Mouse (Mus musculus): ENCODE measurements at regions not wholly inside any gene's neighbourhood (a gene's known extent, or its start where the extent isn't known, plus 50 kb on each side); places are given as distances from the start of the nearest gene placed in this dataset.

GRCm38 (mm10) chr9:73173589-73174247 is 60.5 kb downstream of the Rsl24d1 start:
- DNase-seq (ENCODE audit: low spot score), result no peak

- DNase-seq (ENCODE audit: low spot score), result no peak
These were observed 63.4 kb downstream of the Rsl24d1 start for GRCm38 (mm10) chr9:73176645-73177044.

- DNase-seq (ENCODE audit: low spot score), result no peak
These were observed 70.1 kb downstream of the Rsl24d1 start for GRCm38 (mm10) chr9:73183356-73183755.

- no peak for DNase-seq (ENCODE audit: low spot score)
These were observed 71.7 kb downstream of the Rsl24d1 start for GRCm38 (mm10) chr9:73184908-73185307.

GRCm38 (mm10) chr9:73192271-73192785 is 79.1 kb downstream of the Rsl24d1 start:
- DNase-seq (ENCODE audit: low spot score), result no peak

- no peak for DNase-seq (ENCODE audit: low spot score)
These were observed 85.2 kb downstream of the Rsl24d1 start for GRCm38 (mm10) chr9:73198261-73199085.

- DNase-seq (ENCODE audit: low spot score), result no peak
These were observed 109.9 kb downstream of the Rsl24d1 start for GRCm38 (mm10) chr9:73223111-73223510.

- DNase-seq (ENCODE audit: low spot score), result no peak
These were observed 127.0 kb downstream of the Rsl24d1 start for GRCm38 (mm10) chr9:73240188-73240587.

- no peak for DNase-seq (ENCODE audit: low spot score)
These were observed 129.5 kb downstream of the Rsl24d1 start for GRCm38 (mm10) chr9:73242521-73243308.

GRCm38 (mm10) chr9:73244177-73244576 is 131.0 kb downstream of the Rsl24d1 start:
- DNase-seq (ENCODE audit: low spot score), result no peak

GRCm38 (mm10) chr9:73245524-73245923 is 132.3 kb downstream of the Rsl24d1 start:
- DNase-seq (ENCODE audit: low spot score), result peak; percentile 8

GRCm38 (mm10) chr9:73258171-73258570 is 144.9 kb downstream of the Rsl24d1 start:
- DNase-seq (ENCODE audit: low spot score), result no peak

GRCm38 (mm10) chr9:73258640-73259039 is 145.4 kb downstream of the Rsl24d1 start:
- no peak for DNase-seq (ENCODE audit: low spot score)

- DNase-seq (ENCODE audit: low spot score), result no peak
These were observed 149.5 kb downstream of the Rsl24d1 start for GRCm38 (mm10) chr9:73262711-73263110.

- peak; percentile 34 for DNase-seq (ENCODE audit: low spot score)
These were observed 157.0 kb downstream of the Rsl24d1 start for GRCm38 (mm10) chr9:73270249-73270648.

GRCm38 (mm10) chr9:73272614-73273013 is 159.4 kb downstream of the Rsl24d1 start:
- no peak for DNase-seq (ENCODE audit: low spot score)

GRCm38 (mm10) chr9:73273681-73274080 is 160.5 kb downstream of the Rsl24d1 start:
- DNase-seq (ENCODE audit: low spot score), result no peak

- no peak for DNase-seq (ENCODE audit: low spot score)
These were observed 162.4 kb downstream of the Rsl24d1 start for GRCm38 (mm10) chr9:73275671-73276070.

- DNase-seq (ENCODE audit: low spot score), result no peak
These were observed 182.1 kb downstream of the Rsl24d1 start for GRCm38 (mm10) chr9:73295287-73295686.

- DNase-seq (ENCODE audit: low spot score), result no peak
These were observed 189.1 kb downstream of the Rsl24d1 start for GRCm38 (mm10) chr9:73302156-73302918.

- DNase-seq (ENCODE audit: low spot score), result no peak
These were observed 203.8 kb downstream of the Rsl24d1 start for GRCm38 (mm10) chr9:73317048-73317447.
